Mouse (Mus musculus) MEL (cell line): ENCODE measurements around the gene Natd1.

ENCODE experiments used
- CHD1 ChIP-seq: IDR thresholded peaks from 2 replicates; pipeline ENCODE4 v1.6.1; 2012; ENCODE audit warnings: low read depth, mild to moderate bottlenecking, inconsistent platforms, low read length, improper control_type of control experiment
- CHD2 ChIP-seq: IDR thresholded peaks from 2 replicates; pipeline ENCODE4 v1.6.1; 2011; ENCODE audit warnings: low read length, improper control_type of control experiment
- CTCF ChIP-seq, 3 experiments: IDR thresholded peaks in 2 of 3; conservative IDR thresholded peaks in 1 of 3; 2 replicates each; pipeline ENCODE4 v1.5.1; 2011 to 2012; ENCODE audit warnings: low read length in 3 of 3, low read depth in 2 of 3, mild to moderate bottlenecking in 2 of 3, improper control_type of control experiment in 1 of 3, inconsistent platforms in 1 of 3, mixed read lengths in 1 of 3, moderate library complexity in 1 of 3; ENCODE audit not compliant: control insufficient read depth in 1 of 3, insufficient read depth in 1 of 3, poor library complexity in 1 of 3, severe bottlenecking in 1 of 3
- E2F4 ChIP-seq: IDR thresholded peaks from 2 replicates; pipeline ENCODE4 v1.6.1; 2011; ENCODE audit warnings: low read depth, low read length, improper control_type of control experiment, borderline replicate concordance
- EP300 ChIP-seq, 2 experiments: IDR thresholded peaks; 2 replicates each; pipeline ENCODE4 v1.6.1; 2011; ENCODE audit warnings: improper control_type of control experiment in 2 of 2, low read length in 2 of 2, low read depth in 1 of 2, mild to moderate bottlenecking in 1 of 2
- NRF1 ChIP-seq: IDR thresholded peaks from 2 replicates; pipeline ENCODE4 v1.6.1; 2014; ENCODE audit warnings: low read depth, mild to moderate bottlenecking, inconsistent platforms, low read length, improper control_type of control experiment, moderate library complexity; ENCODE audit not compliant: poor library complexity, insufficient read depth, severe bottlenecking
- POLR2A ChIP-seq, 2 experiments: IDR thresholded peaks; 2 replicates each; pipeline ENCODE4 v1.6.1; 2011 to 2012; ENCODE audit warnings: low read length in 2 of 2, mild to moderate bottlenecking in 2 of 2, control low read depth in 1 of 2, improper control_type of control experiment in 1 of 2, low read depth in 1 of 2, moderate library complexity in 1 of 2; ENCODE audit not compliant: control insufficient read depth in 1 of 2, insufficient read depth in 1 of 2, poor library complexity in 1 of 2
- POLR2AphosphoS5 ChIP-seq: IDR thresholded peaks from 2 replicates; pipeline ENCODE4 v1.6.1; 2012; ENCODE audit warnings: low read depth, borderline replicate concordance, mild to moderate bottlenecking, inconsistent platforms, low read length, moderate library complexity, mixed read lengths
- SIN3A ChIP-seq: IDR thresholded peaks from 2 replicates; pipeline ENCODE4 v1.6.1; 2012; ENCODE audit warnings: low read length, improper control_type of control experiment, inconsistent platforms

- TF ChIP-seq SIN3A (no peak), EP300 (IDR thresholded peaks at IDR 0.05; ENCODE audit: low read depth in 1 of 2, low read length in 2 of 2) (no peak), E2F4 (no peak), POLR2A (IDR thresholded peaks at IDR 0.05; ENCODE audit: control insufficient read depth in 1 of 2, insufficient read depth in 1 of 2, low read depth in 1 of 2, low read length in 2 of 2, poor library complexity in 1 of 2) (no peak; a peak in 1 of 4 replicates), CTCF (IDR thresholded peaks at IDR 0.05 in 2 of 3, conservative IDR thresholded peaks at IDR 0.05 in 1 of 3; ENCODE audit: control insufficient read depth in 1 of 3, insufficient read depth in 1 of 3, low read depth in 2 of 3, low read length in 3 of 3, poor library complexity in 1 of 3, severe bottlenecking in 1 of 3) (no peak), CHD2 (no peak), POLR2AphosphoS5 (no peak), CHD1 (no peak), NRF1 (no peak)
These were observed 38.4 kb upstream of the Natd1 start for GRCm38 (mm10) chr11:60952986-60953385.
